Mouse (Mus musculus) right cerebral cortex, postnatal 10 days (tissue): ENCODE results near the gene Sympk.
"Not testable (repeated sequence)": the region's sequence is repeated elsewhere in the genome, so short reads cannot be mapped to it uniquely, and the experiment has no call there.

Source experiments
- DNase-seq, 2 experiments: peaks; one replicate each; pipeline ENCODE4 v3.0.0; 2021; ENCODE audit warnings: low spot score in 2 of 2

Sympk gene

DNA sequence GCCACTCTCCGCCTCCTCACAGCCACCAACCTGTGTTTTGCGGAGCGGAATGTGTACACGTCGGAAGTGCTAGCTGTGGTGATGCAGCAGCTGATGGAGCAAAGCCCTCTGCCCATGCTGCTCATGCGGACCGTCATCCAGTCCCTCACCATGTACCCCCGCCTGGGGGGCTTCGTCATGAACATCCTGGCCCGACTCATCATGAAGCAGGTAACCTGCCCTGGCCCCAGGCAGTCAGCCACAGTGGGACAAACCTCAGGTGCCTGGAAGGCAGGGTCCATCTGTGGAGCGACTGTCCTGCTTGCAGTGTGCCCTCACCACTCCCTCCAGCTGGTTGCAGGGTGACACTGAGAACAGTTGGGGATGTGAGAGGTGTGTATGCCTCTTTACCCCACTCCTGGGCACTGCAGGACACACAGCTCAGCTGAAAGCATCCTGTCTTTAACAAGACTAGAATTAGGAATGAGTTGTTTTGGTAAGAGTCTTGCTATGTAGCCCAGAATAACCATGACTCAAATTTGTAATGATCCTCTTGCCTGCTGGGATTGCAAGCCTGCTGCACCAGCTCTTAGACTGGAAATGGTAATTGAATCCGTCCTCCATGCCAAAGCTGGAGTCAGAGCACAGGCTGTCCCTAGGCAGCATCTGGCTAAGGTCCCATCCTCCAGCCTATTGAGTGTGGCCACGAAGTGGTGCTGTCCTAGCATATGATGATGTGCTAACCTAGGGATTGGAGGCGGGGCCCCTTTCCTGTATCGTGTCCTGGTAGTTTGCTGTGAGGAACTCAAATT, 28.4 kb downstream of the Sympk start:
- peak; percentile 68 to 78 for DNase-seq

DNA sequence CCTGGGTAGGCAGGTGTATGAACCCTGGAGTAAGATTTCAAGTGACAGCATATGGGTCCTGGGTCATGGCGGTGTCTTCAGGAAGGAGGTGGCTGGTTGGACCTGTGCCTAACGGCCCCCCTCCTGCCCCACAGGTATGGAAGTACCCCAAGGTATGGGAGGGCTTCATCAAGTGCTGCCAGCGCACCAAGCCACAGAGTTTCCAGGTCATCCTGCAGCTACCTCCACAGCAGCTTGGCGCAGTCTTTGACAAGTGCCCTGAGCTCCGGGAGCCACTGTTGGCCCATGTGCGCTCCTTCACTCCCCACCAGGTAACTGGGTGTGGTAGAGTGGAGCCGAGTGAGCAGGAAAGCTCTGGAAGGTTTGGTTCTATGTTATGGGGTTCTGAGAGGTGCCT, 29.0 kb downstream of the Sympk start:
- no peak for DNase-seq

DNA sequence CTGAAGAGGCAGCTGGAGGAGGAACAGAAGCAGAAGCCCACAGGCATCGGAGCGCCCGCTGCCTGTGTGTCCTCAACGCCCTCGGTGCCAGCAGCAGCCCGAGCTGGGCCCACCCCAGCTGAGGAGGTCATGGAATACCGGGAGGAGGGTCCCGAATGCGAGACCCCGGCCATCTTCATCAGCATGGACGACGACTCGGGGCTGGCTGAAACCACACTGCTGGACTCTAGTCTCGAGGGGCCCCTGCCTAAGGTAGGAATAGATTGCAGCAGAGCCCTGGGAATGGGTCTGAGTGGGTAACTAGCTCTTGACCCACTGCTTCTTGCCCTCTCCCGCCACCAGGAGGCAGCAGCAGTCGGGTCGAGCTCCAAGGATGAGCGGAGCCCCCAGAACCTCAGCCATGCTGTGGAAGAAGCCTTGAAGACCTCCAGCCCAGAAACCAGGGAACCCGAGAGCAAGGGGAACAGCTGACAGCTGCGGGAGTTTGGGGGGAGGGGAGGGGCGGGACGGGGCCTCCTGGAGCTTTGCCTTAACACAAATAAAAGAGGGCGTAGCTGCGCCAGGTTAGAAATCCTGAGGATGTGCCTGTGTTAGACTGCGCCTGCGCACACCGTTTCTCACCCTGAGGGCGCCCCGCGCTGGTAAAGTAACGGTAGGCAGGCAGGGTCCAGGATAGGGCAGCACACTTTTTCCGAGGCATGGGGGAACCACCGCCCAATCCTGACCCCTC, 30.0 kb downstream of the Sympk start, which contains the start of gene Rsph6a:
Gene Rsph6a, plus strand, starts transcription at position 644 of the 730 bp plus-strand sequence.
- DNase-seq: peak; percentile 65 to 67

DNA sequence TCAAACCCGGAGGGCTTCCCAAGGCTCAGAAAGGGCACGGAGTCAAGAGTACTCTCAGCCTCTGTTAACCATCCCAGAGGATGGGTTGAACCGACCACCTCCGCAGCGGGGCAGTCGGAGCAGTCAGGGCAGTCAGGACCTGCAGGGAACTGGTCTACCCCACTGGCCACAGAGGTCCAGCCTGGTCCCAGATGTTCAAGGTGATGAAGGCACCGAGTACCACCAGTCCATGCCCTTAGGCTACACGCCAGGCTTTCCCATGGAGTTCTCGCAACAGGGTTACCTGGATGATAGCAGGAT, 30.6 kb downstream of the Sympk start:
- DNase-seq: no peak

DNA sequence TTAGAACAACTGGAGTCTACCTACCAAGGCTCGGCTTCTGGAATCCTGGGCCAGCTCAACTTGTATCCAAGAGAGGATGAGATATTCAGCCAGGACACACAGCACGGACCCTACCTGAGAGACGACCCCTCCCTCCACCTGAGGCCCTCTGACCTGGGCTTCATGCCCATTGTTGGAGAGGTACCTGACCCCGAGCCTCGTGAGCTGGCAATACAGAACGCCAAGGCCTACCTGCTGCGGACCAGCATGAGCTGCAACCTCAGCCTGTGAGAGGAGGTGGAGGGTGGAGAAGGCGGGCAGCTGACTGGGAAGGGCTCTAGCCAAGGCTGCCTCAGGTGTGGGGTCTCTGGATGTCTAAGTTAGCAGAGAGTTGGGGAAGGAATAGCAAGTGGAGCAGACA, 30.9 kb downstream of the Sympk start:
- no peak for DNase-seq

DNA sequence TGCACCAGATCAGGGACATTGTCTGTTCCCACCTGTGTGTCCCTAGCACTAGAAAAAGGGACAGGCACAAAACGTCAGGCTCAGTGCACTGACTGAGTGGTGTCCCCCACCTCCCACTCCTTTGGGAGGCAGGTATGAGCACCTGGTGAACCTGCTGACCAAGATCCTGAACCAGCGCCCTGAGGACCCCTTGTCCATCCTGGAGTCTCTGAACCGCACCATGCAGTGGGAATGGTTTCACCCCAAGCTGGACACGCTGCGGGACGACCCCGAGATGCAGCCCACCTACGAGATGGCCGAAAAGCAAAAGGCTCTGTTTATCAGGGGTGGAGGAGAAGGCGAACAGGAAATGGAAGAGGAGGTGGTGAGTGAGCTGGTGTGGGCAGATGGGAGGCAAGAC, 33.2 kb downstream of the Sympk start:
- no peak for DNase-seq

DNA sequence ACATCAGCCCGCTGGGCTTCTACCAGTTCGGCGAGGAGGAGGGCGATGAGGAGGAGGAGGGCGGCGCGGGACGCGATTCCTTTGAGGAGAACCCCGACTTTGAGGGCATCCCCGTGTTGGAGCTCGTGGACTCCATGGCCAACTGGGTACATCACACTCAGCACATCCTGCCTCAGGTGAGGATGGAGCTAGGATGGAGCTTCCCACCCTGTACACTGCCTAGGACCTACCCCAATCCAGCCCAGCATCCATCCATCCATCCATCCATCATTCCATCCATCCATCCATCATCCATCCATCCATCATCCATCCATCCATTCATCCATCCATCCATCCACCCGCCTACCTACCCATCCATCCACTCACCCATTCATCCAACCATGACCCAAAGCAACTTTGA, 41.7 kb downstream of the Sympk start:
- DNase-seq: no peak

DNA sequence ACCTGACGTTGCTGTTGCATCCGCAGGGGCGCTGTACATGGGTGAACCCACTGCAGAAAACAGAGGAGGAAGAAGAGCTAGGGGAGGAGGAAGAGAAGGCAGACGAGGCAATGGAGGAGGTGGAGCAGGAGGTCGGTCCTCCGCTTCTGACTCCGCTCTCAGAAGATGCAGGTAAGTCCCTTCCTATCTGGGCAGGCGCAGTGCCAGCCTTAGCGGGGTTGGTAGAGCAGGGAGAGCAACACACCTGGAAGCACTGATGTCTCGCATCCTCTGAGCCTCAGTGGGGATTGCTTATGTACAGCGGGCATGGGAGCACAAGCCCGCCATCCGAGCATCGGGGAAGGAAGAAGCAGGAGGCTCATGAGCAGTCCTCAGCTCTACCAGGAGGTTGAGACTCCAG, 42.9 kb downstream of the Sympk start:
- DNase-seq: no peak

DNA sequence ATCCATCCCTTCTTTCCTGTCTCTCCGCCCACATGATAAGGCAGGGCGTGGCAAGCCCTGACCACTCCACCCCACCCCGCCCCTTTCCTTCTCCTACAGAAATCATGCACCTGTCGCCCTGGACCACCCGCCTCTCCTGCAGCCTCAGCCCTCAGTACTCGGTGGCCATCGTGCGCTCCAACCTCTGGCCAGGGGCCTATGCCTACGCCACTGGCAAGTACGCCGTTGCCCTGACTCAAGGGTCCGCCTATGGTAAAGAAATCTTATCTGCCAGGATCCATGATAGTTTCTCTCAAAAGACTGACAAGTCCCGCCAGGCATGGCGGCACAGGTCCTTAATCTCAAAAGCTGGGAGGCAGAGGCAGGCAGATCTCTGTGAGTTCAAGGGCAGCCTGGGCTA, 43.8 kb downstream of the Sympk start:
- DNase-seq: no peak

DNA sequence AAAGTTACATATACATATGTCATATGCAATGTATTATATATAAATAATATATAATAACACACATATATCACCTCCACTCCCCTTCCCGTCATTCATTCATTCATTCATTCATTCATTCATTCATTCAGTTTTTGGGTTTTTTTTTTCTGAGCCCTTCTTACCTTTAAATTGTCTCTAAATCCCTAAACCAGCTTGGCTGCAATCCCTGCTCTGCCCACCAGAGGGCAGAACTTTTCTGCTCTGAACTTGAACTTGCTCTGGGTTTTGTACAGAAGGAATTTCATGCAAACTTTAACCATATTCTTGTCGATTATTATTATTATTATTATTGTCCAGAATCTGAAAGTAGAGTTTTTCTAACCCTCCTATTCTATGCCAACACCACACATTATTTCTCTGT, 44.5 kb downstream of the Sympk start:
- peak; percentile 65 to 73 for DNase-seq

DNA sequence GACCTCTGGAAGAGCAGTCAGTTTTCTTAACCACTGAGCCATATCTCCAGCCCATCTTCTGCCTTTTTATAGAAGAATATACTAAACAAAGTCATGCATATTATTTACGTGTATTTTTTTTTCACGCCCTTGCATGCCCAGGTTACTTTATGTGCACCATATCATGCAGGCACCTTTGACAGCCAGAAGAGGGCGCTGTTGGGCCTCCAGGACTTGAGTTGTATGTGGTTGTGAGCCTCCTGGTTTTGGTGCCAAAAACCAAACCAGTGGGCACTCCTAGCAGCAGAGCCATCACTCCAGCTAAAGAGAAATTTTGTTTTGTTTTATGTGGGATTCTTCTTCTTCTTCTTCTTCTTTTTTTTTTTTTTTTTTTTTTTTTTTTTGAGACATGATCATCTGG, 45.3 kb downstream of the Sympk start:
- DNase-seq: peak in 1 of 2 experiments; percentile 23

DNA sequence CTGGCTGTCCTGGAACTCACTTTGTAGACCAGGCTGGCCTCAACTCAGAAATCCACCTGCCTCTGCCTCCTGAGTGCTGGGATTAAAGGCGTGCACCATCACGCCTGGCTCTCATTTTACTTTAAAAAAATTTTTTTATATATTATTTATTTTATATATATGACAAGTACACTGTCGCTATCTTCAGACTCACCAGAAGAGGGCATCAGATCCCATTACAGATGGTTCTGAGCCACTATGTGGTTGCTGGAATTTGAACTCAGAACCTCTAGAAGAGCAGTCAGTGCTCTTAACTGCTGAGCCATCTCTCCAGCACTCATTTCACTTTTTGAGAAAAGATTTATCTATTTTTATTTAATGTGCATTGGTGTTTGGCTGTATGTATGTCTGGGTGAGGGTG, 46.8 kb downstream of the Sympk start:
- DNase-seq: not testable (repeated sequence)

DNA sequence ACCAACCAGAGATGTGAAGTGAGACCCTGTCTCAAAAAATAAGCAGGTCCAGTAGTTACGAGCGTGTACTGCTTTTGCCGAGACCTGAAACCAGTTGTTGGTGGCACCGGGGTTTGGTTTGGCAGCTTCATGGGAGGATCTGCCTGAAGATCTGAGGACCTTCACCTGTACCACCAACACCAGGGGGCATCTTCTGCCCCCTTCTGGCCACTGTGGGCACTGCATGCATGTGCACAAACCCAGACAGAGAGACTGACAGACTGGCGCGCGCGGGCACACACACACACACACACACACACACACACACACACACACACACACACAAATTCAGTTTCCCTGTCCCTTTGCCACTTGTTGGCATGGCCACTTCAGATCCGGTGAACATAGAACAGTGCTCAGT, 49.3 kb downstream of the Sympk start:
- peak in 1 of 2 experiments; percentile 47 for DNase-seq

DNA sequence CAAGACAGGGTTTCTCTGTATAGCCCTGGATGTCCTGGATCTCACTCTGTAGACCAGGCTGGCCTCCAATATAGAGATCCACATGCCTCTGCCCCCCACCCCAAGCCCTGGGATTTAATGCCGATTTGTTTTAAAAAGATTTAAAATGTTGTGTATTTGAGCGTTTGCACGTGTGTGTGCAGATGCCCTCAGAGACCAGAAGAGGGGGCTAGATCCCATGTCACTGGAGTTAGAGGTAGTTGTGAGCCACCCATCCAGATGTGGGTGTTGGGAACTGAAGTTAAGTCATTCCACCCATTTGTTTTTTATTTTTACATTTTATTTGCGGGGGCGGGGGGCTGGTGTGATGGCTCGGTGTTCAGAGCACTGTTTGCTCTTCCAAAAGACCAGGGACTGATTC, 50.3 kb downstream of the Sympk start:
- peak in 1 of 2 experiments; percentile 18 for DNase-seq

DNA sequence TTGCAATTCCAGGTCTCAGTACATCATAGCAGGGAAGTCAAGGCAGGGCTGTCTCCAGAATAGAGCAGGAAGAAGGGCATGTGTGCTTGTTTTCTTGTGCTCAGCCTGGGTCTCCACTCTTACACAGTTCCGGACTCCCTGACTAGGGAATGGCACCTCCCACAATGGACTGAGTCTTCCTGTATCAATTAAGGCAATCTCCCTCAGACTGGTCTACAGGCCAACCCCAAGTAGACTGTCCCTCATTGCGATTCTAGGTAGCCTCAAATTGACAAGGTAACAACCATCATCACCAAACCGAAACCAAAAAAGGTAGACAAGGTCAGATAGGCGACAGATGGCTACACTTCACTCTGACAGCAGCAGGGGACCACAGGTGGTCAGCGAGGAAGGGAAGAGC, 51.1 kb downstream of the Sympk start:
- no peak for DNase-seq

DNA sequence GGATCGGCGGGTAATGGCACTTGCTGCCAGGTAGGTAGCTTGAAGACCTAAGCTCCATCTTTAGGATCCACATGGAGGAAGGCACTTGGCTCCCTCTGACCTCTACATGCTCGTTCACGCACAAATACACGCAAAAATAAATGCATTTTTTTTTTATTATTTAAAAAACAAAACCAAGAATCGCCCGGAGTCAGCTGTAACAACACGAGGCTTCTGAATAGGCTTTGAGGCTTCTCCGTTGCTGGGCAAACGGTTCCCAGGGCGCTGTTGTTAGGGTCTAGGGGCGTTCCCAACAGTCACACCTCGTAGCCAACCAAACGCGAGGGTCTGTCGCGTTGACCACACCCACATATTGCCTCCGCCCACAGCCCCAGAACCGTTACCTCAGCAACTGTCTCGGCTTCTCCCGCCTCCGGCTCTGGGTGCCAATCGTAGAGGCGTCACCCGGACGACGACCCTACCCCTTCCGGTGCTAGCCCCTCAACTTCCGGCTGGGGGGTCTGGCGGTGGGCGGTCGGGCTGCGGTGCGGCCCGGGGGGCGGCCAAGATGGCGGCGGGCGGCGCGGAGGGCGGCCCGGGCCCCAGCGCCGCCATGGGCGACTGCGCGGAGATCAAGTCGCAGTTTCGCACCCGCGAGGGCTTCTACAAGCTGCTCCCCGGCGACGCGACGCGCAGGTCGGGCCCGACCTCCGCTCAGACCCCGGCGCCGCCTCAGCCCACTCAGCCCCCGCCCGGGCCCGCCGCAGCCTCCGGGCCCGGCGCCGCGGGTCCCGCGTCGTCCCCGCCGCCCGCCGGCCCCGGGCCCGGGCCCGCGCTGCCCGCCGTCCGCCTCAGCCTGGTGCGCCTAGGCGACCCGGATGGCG, 51.8 kb downstream of the Sympk start, which contains the start of gene Dmwd:
Gene Dmwd, plus strand, starts transcription at position 505 of the 863 bp plus-strand sequence.
- DNase-seq: peak; percentile 99

DNA sequence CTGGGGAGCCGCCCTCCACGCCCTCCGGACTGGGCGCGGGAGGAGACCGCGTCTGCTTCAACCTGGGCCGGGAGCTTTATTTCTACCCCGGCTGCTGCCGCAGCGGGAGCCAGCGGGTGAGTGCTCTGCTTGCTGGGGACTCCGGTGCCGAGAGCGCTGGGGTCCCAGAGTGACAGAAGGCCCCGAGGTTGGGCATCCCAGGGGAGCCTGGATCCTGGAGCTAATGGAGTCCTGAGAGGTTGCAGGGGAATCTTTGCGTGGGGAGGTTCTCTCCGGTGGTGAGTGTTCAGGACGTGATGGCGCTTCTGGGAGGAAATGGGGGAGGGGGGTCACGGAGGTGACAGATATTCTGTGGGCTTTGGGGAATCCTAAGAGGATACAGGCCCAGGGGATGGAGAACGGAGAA, 52.4 kb downstream of the Sympk start:
- peak; percentile 43 to 55 for DNase-seq

DNA sequence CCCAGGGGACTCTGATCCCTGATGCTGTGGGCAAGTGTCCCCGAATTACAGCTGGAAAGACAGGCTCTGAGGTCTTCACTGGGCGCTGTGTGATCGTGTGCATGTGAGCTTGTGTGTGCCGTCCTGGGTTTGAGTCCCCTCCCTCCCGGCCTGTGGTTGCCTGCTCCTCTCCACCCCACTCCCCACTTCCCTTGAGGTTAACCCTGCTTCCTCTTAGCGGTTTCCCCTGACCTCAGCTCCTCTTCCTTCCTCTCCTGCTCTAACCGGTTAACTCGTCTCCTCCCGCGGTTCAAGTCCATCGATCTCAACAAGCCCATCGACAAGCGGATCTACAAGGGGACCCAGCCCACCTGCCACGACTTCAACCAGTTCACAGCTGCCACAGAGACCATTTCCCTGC, 53.6 kb downstream of the Sympk start:
- DNase-seq: peak; percentile 43 to 51

DNA sequence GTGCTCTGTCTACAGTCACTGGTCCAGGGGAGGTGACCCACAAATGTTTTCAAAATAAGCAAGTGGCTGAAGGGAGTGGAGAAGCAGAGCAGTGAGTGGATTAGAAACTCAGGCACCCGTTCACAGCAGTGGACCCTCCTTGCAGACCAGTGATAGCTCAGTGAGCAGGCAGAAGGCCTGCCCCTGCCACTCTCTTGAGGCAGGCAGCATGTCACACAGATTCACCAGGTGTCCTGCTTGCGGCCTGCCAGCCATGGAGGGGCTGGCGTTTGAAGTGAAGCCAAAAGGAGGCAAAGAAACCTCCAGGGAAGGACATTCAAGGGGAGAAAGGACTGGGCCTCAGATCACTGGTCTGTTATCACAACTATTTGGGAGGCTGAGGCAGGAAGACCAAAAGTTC, 54.6 kb downstream of the Sympk start:
- DNase-seq: no peak

DNA sequence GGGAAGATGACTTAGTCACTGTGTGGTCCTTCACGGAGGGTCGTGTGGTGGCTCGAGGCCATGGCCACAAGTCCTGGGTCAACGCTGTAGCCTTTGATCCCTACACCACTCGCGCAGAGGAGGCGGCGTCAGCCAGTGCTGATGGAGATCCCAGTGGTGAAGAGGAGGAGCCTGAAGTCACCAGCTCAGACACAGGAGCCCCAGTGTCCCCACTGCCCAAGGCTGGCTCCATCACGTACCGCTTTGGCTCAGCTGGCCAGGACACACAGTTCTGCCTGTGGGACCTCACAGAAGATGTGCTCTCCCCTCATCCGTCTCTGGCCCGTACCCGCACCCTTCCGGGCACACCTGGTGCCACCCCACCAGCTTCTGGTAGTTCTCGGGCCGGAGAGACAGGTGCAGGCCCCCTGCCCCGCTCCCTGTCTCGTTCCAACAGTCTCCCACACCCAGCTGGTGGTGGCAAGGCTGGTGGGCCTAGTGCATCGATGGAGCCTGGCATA, 56.3 kb downstream of the Sympk start:
- no peak for DNase-seq

DNA sequence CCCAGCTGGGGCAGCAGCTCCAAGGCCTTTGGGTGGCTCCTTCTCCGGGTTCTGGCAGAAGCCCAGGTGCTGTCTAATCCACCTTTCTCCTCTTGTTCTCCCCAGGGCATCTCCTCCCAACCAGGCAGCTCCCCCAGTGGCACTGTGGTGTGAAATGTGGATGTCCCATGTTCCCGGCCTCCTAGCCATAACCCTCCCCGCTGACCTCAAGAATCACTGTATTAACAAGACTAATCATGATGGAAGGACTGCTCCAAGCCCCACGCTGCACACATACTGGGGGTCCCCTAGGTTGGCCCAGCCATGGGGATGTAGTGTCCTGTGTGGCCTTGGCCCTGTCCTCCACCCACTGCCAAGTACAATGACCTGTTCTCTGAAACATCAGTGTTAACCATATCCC, 58.0 kb downstream of the Sympk start:
- no peak for DNase-seq

DNA sequence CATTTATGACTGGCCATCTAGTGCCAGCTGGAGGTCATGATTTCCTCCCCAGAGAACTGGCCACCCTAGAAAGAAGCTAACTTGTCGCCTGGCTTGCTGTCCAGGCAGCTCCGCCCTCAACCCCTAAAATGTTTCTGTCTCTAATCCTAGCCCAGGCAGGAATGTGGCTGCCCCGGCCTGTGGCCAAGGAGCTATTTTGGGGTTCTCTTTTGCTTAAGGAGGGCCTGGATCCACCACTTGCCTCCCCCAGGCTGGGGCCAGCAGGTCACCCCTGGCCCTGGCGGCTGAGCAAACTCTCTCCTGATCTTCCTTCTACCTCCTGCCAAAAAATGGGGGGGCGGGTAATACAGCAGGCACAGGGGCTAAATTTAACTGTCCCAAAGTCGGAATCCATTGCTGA, 58.9 kb downstream of the Sympk start:
- DNase-seq: no peak
